Comparison of ENCODE assay signal across 19 mouse cellular contexts in the genomic region with DNA sequence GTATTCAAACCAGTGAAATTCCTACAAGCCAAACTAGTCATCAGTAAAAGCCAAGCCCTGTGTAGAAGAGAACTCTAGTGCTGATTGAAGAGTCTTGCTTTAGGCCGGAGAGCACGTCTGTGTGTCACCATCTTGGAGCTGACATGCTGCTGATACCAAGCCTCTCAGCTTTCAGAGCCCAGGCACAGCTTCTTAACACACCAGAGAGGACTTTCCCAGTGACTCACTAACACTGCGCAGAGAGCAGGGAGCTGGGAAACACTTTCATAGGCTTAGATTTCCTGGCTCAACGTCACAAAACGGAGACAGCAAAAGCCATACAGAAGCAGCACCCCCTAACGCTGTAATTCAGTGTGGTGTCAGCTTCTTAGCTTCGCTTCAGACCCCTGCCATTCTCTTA.
"Had no signal": no experiment of that assay in that cellular context is flagged by ENCODE, and none has a peak within 500 bp of the region (broad histone marks: within the 10 kb centered on the region; RNA-seq: fewer than 3 reads in every experiment).

No protein-coding gene starts in this region.

- H3K4me1 ChIP-seq: limb, embryonic 10.5 days; limb, embryonic 13.5 days; liver, embryonic 12.5 days; liver, embryonic 15.5 days; megakaryocyte, embryonic 14.5 days had no signal

- H3K9ac ChIP-seq: limb, embryonic 13.5 days; liver, embryonic 12.5 days; liver, embryonic 15.5 days; lung, embryonic 15.5 days had no signal

- H3K27ac ChIP-seq: limb, embryonic 10.5 days; limb, embryonic 13.5 days; liver, embryonic 12.5 days; liver, embryonic 15.5 days; lung, embryonic 15.5 days; midbrain, embryonic 10.5 days; stomach, postnatal 0 days had no signal

- H3K9me3 ChIP-seq: limb, embryonic 10.5 days; limb, embryonic 13.5 days; liver, embryonic 12.5 days; liver, embryonic 15.5 days; lung, embryonic 15.5 days; midbrain, embryonic 10.5 days had no signal

- DNase-seq: kidney, adult 9 months; kidney, postnatal 14 days; kidney, postnatal 4 days; liver; lung, adult 18-20 months; lung, postnatal 10 days; lung, postnatal 36 days; midbrain, embryonic 14.5 days; thymus, adult 2 months; thymus, postnatal 14 days; thymus, postnatal 4 days had no signal

- H3K4me2 ChIP-seq: limb, embryonic 13.5 days; liver, embryonic 12.5 days; liver, embryonic 15.5 days; lung, embryonic 15.5 days had no signal

- H3K36me3 ChIP-seq: limb, embryonic 10.5 days; limb, embryonic 13.5 days; liver, embryonic 12.5 days; liver, embryonic 15.5 days; lung, embryonic 15.5 days; midbrain, embryonic 10.5 days had no signal

- ATAC-seq: liver, embryonic 12.5 days had no signal

- H3K27me3 ChIP-seq: limb, embryonic 13.5 days; liver, embryonic 12.5 days; liver, embryonic 15.5 days; lung, embryonic 15.5 days; megakaryocyte, embryonic 14.5 days had no signal

- H3K4me3 ChIP-seq: limb, embryonic 10.5 days; limb, embryonic 13.5 days; liver, embryonic 12.5 days; liver, embryonic 15.5 days; lung, embryonic 15.5 days; megakaryocyte, embryonic 14.5 days; midbrain, embryonic 10.5 days had no signal
